Mouse (Mus musculus): ENCODE measurements around the gene Elof1. TPM values are rescaled to one million over a fixed set of nuclear protein-coding genes. Genes with fewer than 3 reads are reported as not detected.
"Not testable (repeated sequence)": the region's sequence is repeated elsewhere in the genome, so short reads cannot be mapped to it uniquely, and the experiment has no call there.

The Elof1 gene
- polyA plus RNA-seq, 1 experiment = 130 TPM

DNA sequence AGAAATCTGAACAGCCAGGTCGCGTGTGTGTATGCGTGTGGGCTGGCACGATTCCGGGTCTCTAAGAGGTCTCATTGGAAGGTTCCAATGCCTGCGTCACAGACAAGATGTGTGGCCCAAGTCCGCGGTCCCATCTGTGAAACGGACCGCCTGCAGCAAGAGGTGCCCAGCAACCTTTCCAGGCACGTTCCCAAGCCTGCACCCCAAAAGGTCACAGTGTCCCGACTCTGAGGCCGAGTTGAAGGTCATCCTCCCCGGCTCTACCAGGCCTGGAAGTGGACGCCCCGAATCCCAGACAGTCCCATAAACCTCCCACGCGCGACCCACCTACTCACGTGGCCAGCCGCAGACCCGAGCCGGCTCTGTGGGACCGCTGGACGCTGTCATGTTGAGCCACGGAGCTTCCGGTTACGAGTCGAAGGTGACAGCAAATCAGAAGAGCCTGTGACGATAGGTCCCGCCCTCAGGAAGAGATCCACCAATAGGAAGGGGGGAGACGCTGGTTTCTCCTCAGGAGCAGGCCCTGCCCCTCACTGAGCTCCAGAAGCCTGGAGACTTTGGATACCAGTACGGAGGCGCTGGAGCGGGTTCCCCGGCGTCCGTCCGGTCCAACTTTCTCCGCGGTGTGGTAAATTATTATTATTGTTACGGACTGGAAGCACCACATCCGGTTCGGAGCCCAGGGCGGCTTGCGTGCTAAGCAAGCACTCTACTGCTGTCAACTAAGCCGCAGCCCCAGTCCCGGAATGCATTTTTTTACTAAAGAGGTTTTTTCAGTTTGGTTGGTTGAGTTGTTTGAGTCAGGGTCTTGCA is 31.7 kb downstream of the Elof1 start, which contains the start of gene Ecsit:
Gene Ecsit (minus strand): TSS at position 417 of the 813 bp plus-strand sequence.
- Histone ChIP-seq H3K27me3 (ENCODE audit: control insufficient read depth, insufficient read depth, low read length) (no peaks in the 10 kb centered on the region), H3K27ac (ENCODE audit: insufficient read depth, low read length) (peak within 1 kb of the TSS; percentile 68), H3K4me3 (replicated peaks; ENCODE audit: insufficient read depth, low read depth, low read length) (peak within 1 kb of the TSS; percentile 78), H3K4me1 (ENCODE audit: control insufficient read depth, insufficient read depth, low read length) (peaks cover 8% of the 10 kb centered on the region; the same call in 1 of the 2 replicates)
- WGBS = under 1% methylated on average over 48 of the region's 48 CpGs
- no peak for TF ChIP-seq CTCF (IDR thresholded peaks at IDR 0.05; ENCODE audit: borderline replicate concordance, insufficient read depth, low read depth, low read length)
- peak; percentile 78; the same call in 1 of the 2 replicates for TF ChIP-seq POLR2A (IDR thresholded peaks at IDR 0.05; ENCODE audit: borderline replicate concordance, insufficient read depth, low read length)
- peak; percentile 96 to 98 for DNase-seq

DNA sequence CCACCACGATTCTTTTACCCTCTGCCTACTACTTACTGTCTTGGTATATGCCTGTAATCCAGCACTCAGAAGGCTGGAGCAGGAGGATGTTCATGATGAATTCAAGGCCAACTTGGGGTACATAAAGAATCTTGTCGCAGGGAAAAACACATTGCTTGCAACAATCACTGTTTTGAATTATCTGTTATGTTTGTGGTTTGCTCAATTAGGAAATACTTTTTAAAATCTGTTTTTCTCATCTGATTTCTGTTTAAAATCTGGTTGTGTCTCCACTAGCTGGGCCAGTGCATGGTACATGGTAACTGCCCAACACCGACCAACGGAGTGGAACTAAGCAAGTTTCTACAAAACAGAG is 32.3 kb downstream of the Elof1 start:
- H3K27me3 ChIP-seq (ENCODE audit: control insufficient read depth, insufficient read depth, low read length) = no peaks in the 10 kb centered on the region
- TF ChIP-seq CTCF (IDR thresholded peaks at IDR 0.05; ENCODE audit: borderline replicate concordance, insufficient read depth, low read depth, low read length) (no peak), POLR2A (IDR thresholded peaks at IDR 0.05; ENCODE audit: borderline replicate concordance, insufficient read depth, low read length) (no peak)
- H3K27ac ChIP-seq (ENCODE audit: insufficient read depth, low read length) = peak overlapping the region; percentile 68; the same call in 1 of the 2 replicates
- no peak for DNase-seq
- 17% methylated on average over 4 of the region's 4 CpGs for WGBS
- H3K4me1 ChIP-seq (ENCODE audit: control insufficient read depth, insufficient read depth, low read length) = peaks cover 8% of the 10 kb centered on the region; the same call in 1 of the 2 replicates
- peak overlapping the region; percentile 73 for H3K4me3 ChIP-seq (replicated peaks; ENCODE audit: insufficient read depth, low read depth, low read length)

DNA sequence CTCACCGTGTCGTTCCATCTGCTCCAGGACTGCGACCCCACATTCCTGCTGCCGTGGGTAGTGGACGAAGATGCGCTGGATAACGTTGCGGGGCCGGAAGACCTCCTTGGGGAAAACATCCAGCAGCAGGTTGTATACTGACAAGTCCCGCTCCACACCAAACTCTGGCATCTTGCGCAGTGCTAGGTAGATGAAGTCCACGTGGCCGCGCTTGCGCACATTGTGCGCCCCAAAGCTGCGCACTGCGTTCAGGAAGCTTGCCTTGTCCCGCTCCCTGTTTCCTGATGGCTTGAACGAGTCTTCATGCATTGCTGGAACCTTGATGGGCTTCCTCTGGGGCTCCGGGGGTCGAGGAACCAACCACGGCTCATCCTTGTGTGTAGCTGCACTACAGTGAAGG is 40.7 kb downstream of the Elof1 start:
- H3K27ac ChIP-seq (ENCODE audit: insufficient read depth, low read length) = no peak overlapping the region
- WGBS = 93% methylated on average over 23 of the region's 23 CpGs
- no peaks in the 10 kb centered on the region for H3K27me3 ChIP-seq (ENCODE audit: control insufficient read depth, insufficient read depth, low read length)
- no peaks in the 10 kb centered on the region for H3K4me1 ChIP-seq (ENCODE audit: control insufficient read depth, insufficient read depth, low read length)
- no peak overlapping the region for H3K4me3 ChIP-seq (replicated peaks; ENCODE audit: insufficient read depth, low read depth, low read length)
- DNase-seq = no peak
- no peak for TF ChIP-seq POLR2A (IDR thresholded peaks at IDR 0.05; ENCODE audit: borderline replicate concordance, insufficient read depth, low read length)
- TF ChIP-seq CTCF (IDR thresholded peaks at IDR 0.05; ENCODE audit: borderline replicate concordance, insufficient read depth, low read depth, low read length) = no peak

DNA sequence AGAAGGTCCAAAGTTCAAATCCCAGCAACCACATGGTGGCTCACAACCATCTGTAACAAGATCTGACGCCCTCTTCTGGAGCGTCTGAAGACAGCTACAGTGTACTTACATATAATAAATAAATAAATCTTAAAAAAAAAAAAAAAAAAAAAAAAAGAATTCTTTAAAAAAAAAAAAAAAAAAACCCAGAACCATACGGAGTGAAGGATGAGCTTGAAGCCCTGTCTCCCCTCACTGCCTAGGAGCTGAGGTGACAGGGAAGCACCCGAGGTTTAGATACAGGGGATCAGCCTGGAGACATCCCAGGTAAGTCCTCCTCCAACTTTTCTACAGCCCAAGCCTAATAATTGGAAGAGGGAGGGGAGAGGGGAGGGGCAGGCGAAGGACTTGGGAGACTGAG is 41.2 kb downstream of the Elof1 start:
- H3K27me3 ChIP-seq (ENCODE audit: control insufficient read depth, insufficient read depth, low read length) = not testable (repeated sequence)

DNA sequence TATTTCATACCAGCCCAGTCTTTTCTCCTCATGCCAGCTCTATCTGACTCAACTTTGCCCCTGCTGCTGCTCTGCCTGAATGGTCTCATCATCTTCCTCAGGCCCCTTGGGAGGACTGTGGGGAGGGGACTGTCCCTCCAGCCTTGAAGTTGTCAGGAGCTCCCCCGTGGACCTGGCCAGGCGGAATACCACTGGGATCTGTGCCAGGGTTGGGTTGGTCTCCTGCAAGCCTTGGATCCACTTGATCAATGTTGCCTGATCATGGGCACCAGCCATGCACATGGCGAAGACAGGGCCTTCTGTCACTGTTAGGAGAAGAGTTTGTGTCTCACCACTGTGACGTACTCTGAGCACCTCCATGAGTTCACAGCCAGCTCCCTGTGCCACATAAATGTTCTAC is 44.7 kb downstream of the Elof1 start:
- Histone ChIP-seq H3K27ac (ENCODE audit: insufficient read depth, low read length) (peak overlapping the region; percentile 2; the same call in 1 of the 2 replicates), H3K4me1 (ENCODE audit: control insufficient read depth, insufficient read depth, low read length) (peaks cover 17% of the 10 kb centered on the region), H3K4me3 (replicated peaks; ENCODE audit: insufficient read depth, low read depth, low read length) (no peak overlapping the region), H3K27me3 (ENCODE audit: control insufficient read depth, insufficient read depth, low read length) (no peaks in the 10 kb centered on the region)
- WGBS = 68% methylated on average over 4 of the region's 4 CpGs
- TF ChIP-seq CTCF (IDR thresholded peaks at IDR 0.05; ENCODE audit: borderline replicate concordance, insufficient read depth, low read depth, low read length) (no peak), POLR2A (IDR thresholded peaks at IDR 0.05; ENCODE audit: borderline replicate concordance, insufficient read depth, low read length) (no peak)
- no peak for DNase-seq

More for the DNA sequence above, 41.2 kb downstream of the Elof1 start:
- not testable (repeated sequence) for H3K27ac ChIP-seq (ENCODE audit: insufficient read depth, low read length); H3K4me1 ChIP-seq (ENCODE audit: control insufficient read depth, insufficient read depth, low read length); H3K4me3 ChIP-seq (replicated peaks; ENCODE audit: insufficient read depth, low read depth, low read length); DNase-seq
- 84% methylated on average over 5 of the region's 5 CpGs for WGBS

DNA sequence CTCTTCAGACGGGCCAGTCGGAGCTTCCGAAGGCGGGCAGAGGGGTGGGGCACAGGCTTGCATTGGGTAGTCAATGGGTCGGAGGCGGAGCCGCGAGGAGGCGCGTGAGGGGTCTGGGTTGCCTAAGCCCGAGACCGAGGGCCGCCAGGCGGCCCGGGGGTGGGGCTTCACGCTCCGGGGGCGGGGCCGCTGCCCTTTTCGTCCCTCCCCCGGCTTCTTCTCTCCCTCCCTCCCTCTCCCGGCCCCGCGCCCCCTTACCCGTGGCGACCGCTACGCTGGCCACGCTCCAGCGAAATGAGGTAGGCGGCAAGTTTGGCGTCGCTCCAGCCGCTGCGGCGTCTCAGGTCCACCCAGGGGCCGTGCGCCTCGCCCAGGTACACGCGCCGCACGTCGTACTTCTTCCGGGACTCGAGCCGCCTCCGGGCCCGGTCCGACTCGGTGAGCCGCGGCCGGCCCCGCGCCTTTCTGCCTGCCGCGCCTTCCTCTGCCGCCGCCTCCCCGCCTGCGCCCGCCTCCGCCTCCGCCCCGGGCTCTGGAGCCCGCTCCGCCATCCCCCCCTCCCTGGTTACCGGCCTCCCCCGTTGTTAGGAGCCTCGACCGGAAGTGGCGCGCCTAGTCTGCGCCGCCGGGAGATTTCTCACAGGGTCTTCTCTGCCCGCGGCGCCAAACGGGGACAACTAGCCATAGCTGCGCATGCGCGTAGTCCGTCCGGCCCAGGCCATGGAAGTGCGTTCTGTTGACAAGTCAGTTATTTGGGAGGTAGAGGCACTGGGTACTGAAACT is 46.0 kb downstream of the Elof1 start, which contains the start of the genes Gm49318 and Zfp653:
Gene Gm49318 (minus strand): TSS at position 469 of the 783 bp plus-strand sequence.
Gene Zfp653 (minus strand): TSS at position 586 of the 783 bp plus-strand sequence.
- DNase-seq = peak; percentile 97 to 98
- peak within 1 kb of the TSS; percentile 76 for H3K27ac ChIP-seq (ENCODE audit: insufficient read depth, low read length)
- peak; percentile 92 for TF ChIP-seq POLR2A (IDR thresholded peaks at IDR 0.05; ENCODE audit: borderline replicate concordance, insufficient read depth, low read length)
- no peak for TF ChIP-seq CTCF (IDR thresholded peaks at IDR 0.05; ENCODE audit: borderline replicate concordance, insufficient read depth, low read depth, low read length)
- peak within 1 kb of the TSS; percentile 79 for H3K4me3 ChIP-seq (replicated peaks; ENCODE audit: insufficient read depth, low read depth, low read length)
- no peaks in the 10 kb centered on the region for H3K27me3 ChIP-seq (ENCODE audit: control insufficient read depth, insufficient read depth, low read length)
- WGBS = under 1% methylated on average over 70 of the region's 87 CpGs
- H3K4me1 ChIP-seq (ENCODE audit: control insufficient read depth, insufficient read depth, low read length) = peaks cover 27% of the 10 kb centered on the region

DNA sequence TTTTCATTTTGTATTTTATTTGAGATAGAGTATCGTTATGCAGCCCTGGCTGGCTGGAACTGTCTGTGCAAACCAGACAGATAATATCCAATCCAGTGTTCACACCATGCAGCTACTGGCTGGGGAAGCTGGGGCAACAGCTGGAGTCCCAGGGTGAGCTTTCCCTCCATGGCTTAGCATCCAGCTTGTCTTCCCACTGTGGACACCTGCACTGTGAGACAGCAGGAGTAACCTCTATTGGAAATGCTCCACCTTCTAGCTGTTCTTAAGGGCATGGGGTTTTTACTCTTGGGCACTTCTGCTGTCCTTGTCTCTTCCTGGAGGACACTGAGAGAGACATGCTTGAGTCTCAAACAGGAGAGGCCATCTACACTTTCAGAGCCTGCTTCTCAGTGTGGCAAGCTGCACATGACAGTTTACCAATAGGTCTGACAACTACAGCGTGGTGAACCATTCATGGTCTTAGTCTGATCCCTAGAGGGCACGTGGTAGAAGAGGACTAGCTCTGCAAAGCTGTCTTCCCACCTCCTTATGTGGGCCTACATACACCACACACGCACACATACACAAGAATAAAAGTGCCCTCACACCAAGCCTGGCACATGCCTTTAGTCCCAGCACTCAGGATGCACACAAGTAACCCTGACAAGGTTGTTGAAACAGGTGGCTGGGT is 47.0 kb downstream of the Elof1 start:
- TF ChIP-seq POLR2A (IDR thresholded peaks at IDR 0.05; ENCODE audit: borderline replicate concordance, insufficient read depth, low read length) (no peak), CTCF (IDR thresholded peaks at IDR 0.05; ENCODE audit: borderline replicate concordance, insufficient read depth, low read depth, low read length) (peak; percentile 50; the same call in 1 of the 2 replicates)
- peak in 1 of 2 experiments; percentile 21 for DNase-seq
- H3K4me1 ChIP-seq (ENCODE audit: control insufficient read depth, insufficient read depth, low read length) = peaks cover 34% of the 10 kb centered on the region
- H3K27me3 ChIP-seq (ENCODE audit: control insufficient read depth, insufficient read depth, low read length) = no peaks in the 10 kb centered on the region
- 27% methylated on average over 4 of the region's 4 CpGs for WGBS
- peak overlapping the region; percentile 57 for H3K4me3 ChIP-seq (replicated peaks; ENCODE audit: insufficient read depth, low read depth, low read length)
- no peak overlapping the region for H3K27ac ChIP-seq (ENCODE audit: insufficient read depth, low read length)

All from cerebellum, adult 2 months (tissue).